Mouse (Mus musculus): ENCODE measurements around the gene Shisa8.

DNA sequence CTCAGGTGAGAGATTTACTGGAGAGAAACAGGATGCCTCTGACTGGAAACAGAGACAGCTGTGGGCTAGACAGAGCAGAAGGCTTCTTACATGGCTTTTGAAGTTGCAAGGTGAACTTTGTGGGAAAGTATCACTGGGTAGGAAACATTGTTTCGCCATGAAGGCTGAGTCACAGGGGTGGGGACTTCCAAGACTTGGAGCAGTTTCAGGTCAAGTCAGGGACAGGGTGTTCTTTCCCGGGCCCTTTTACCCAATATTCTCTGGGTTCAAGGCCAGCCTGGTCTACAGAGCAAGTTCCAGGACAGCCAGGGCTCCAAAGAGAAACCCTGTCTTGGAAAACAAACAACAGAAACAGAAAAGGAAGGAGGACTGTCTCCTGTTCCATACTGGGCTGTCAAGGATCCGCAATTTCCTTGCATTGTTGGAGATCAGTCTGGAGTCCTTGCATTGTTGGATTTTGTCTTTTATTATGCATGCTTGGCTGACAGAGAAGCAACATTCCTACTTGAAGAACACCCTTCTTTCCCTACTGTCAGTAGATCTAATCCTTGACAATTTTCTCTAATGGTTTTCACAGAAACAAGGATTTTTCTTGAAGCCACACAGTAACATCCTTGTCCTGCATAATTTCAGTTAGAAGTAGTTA is 34.6 kb upstream of the Shisa8 start:
- TF ChIP-seq POLR2AphosphoS2 (IDR thresholded peaks at IDR 0.05; ENCODE audit: insufficient read length, low read depth) (no peak), POLR2A (IDR thresholded peaks at IDR 0.05; ENCODE audit: insufficient read length, low read depth) (no peak)

Data from myocyte (in vitro differentiated cells).